Mouse (Mus musculus) colon, adult 2 months (tissue): ENCODE measurements around the gene Dst. TPM values are rescaled to one million over a fixed set of nuclear protein-coding genes. Genes with fewer than 3 reads are reported as not detected.

Experiments
- polyA plus RNA-seq: library from polyadenylated mRNA; depleted of rRNA; stranded (reverse); fragments of >200 nt; gene quantifications from 2 replicates; pipeline ENCODE4 v1.2.3, GENCODE M21; 2012; rRNA removed

Gene Dst
- polyA plus RNA-seq, result 61.5 and 65.7 TPM in 2 replicates

GRCm38 (mm10) chr1:33908191-33908962 lies at the start of gene Dst:
Dst (plus strand) TSS chr1:33908225.

GRCm38 (mm10) chr1:33907421-33908190 lies 419 bp upstream of the Dst start, which contains the start of gene Bend6:
Bend6 (minus strand) TSS chr1:33907816.

Other genes with a start within 250 kb of the Dst start
- gene Prim2, start 238.4 kb upstream of the Dst start, polyA plus RNA-seq, result 2.3 and 3.0 TPM in 2 replicates
- gene Rab23, start 188.3 kb upstream of the Dst start, polyA plus RNA-seq, result 14.6 and 15.5 TPM in 2 replicates
- 24.1 and 29.7 TPM in 2 replicates for gene Bag2, start 150.4 kb upstream of the Dst start, polyA plus RNA-seq
- 4.6 and 6.0 TPM in 2 replicates for gene Zfp451, start 93.6 kb upstream of the Dst start, polyA plus RNA-seq
- 0.19 and 0.48 TPM in 2 replicates for gene Bend6, start 409 bp upstream of the Dst start, polyA plus RNA-seq